Mouse (Mus musculus): ENCODE results near the gene Olfr15. TPM values are rescaled to one million over a fixed set of nuclear protein-coding genes. Genes with fewer than 3 reads are reported as not detected.

Gene Olfr15
- not detected for polyA plus RNA-seq (2014; fragmentation: Illumina TruSeq; extraction: RNeasy Lipid Tissue Mini Kit (QIAGEN cat#74804); ENCODE audit: low read depth, low replicate concordance)

GRCm38 (mm10) chr16:3830588-3831109 is at the start of gene Olfr15:
Gene Olfr15, plus strand, starts transcription at chr16:3830878.

GRCm38 (mm10) chr16:3846711-3847518 is 16.2 kb downstream of the Olfr15 start, which contains the start of gene Zfp174:
Gene Zfp174, plus strand, starts transcription at chr16:3847268.

GRCm38 (mm10) chr16:3872216-3873047 is 41.8 kb downstream of the Olfr15 start, which contains the start of gene Naa60:
Gene Naa60, plus strand, starts transcription at chr16:3872375.

GRCm38 (mm10) chr16:3884201-3885064 is 53.8 kb downstream of the Olfr15 start, which contains the start of the genes Zfp597 and Gm20695:
Gene Zfp597, minus strand, starts transcription at chr16:3884561.
Gene Gm20695, plus strand, starts transcription at chr16:3884648.

Other genes starting within 250 kb of the Olfr15 start
- gene Olfr161, start 239.8 kb upstream of the Olfr15 start, polyA plus RNA-seq (2014; fragmentation: Illumina TruSeq; extraction: RNeasy Lipid Tissue Mini Kit (QIAGEN cat#74804); ENCODE audit: low read depth, low replicate concordance) = not detected
- 0.19 TPM for gene Mefv, start 112.8 kb upstream of the Olfr15 start, polyA plus RNA-seq (2014; fragmentation: Illumina TruSeq; extraction: RNeasy Lipid Tissue Mini Kit (QIAGEN cat#74804); ENCODE audit: low read depth, low replicate concordance)
- 14.5 TPM for gene Zfp263, start 86.8 kb upstream of the Olfr15 start, polyA plus RNA-seq (2014; fragmentation: Illumina TruSeq; extraction: RNeasy Lipid Tissue Mini Kit (QIAGEN cat#74804); ENCODE audit: low read depth, low replicate concordance)
- gene Zfp174, start 16.4 kb downstream of the Olfr15 start, polyA plus RNA-seq (2014; fragmentation: Illumina TruSeq; extraction: RNeasy Lipid Tissue Mini Kit (QIAGEN cat#74804); ENCODE audit: low read depth, low replicate concordance) = 1.5 TPM
- 130 TPM for gene Naa60, start 41.5 kb downstream of the Olfr15 start, polyA plus RNA-seq (2014; fragmentation: Illumina TruSeq; extraction: RNeasy Lipid Tissue Mini Kit (QIAGEN cat#74804); ENCODE audit: low read depth, low replicate concordance)
- 7.1 TPM for gene Zfp597, start 53.7 kb downstream of the Olfr15 start, polyA plus RNA-seq (2014; fragmentation: Illumina TruSeq; extraction: RNeasy Lipid Tissue Mini Kit (QIAGEN cat#74804); ENCODE audit: low read depth, low replicate concordance)
- 2.5 TPM for gene Gm20695, start 53.8 kb downstream of the Olfr15 start, polyA plus RNA-seq (2014; fragmentation: Illumina TruSeq; extraction: RNeasy Lipid Tissue Mini Kit (QIAGEN cat#74804); ENCODE audit: low read depth, low replicate concordance)
- not detected for gene 1700037C18Rik, start 77.8 kb downstream of the Olfr15 start, polyA plus RNA-seq (2014; fragmentation: Illumina TruSeq; extraction: RNeasy Lipid Tissue Mini Kit (QIAGEN cat#74804); ENCODE audit: low read depth, low replicate concordance)
- 6.0 TPM for gene Cluap1, start 77.9 kb downstream of the Olfr15 start, polyA plus RNA-seq (2014; fragmentation: Illumina TruSeq; extraction: RNeasy Lipid Tissue Mini Kit (QIAGEN cat#74804); ENCODE audit: low read depth, low replicate concordance)
- 0.19 TPM for gene Nlrc3, start 145.8 kb downstream of the Olfr15 start, polyA plus RNA-seq (2014; fragmentation: Illumina TruSeq; extraction: RNeasy Lipid Tissue Mini Kit (QIAGEN cat#74804); ENCODE audit: low read depth, low replicate concordance)
- gene Slx4, start 172.9 kb downstream of the Olfr15 start, polyA plus RNA-seq (2014; fragmentation: Illumina TruSeq; extraction: RNeasy Lipid Tissue Mini Kit (QIAGEN cat#74804); ENCODE audit: low read depth, low replicate concordance) = 0.74 TPM
- not detected for gene Dnase1, start 206.1 kb downstream of the Olfr15 start, polyA plus RNA-seq (2014; fragmentation: Illumina TruSeq; extraction: RNeasy Lipid Tissue Mini Kit (QIAGEN cat#74804); ENCODE audit: low read depth, low replicate concordance)
- gene Trap1, start 246.9 kb downstream of the Olfr15 start, polyA plus RNA-seq (2014; fragmentation: Illumina TruSeq; extraction: RNeasy Lipid Tissue Mini Kit (QIAGEN cat#74804); ENCODE audit: low read depth, low replicate concordance) = 70.7 TPM

Data from liver, adult 10 weeks (tissue).